Mouse (Mus musculus) liver, embryonic 15.5 days (tissue): ENCODE measurements around the gene Tcte2. TPM values are rescaled to one million over a fixed set of nuclear protein-coding genes. Genes with fewer than 3 reads are reported as not detected.
A peak's percentile ranks its signal among the peaks of the same experiment; 100 is the strongest.

ENCODE experiments used
- ATAC-seq: fragments of 200-750 bp; cut with Nextera tagmentation; 2 replicates; pipeline ENCODE4 v1.8.0; 2017; ENCODE audit warnings: moderate number of reproducible peaks, mild to moderate bottlenecking, moderate library complexity; ENCODE audit not compliant: insufficient read depth
- H3K27ac ChIP-seq: fragments of 300-500 bp; sonication (generic); replicated peaks from 2 replicates; pipeline ENCODE4 v1.5.1; 2015; ENCODE audit warnings: mild to moderate bottlenecking, inconsistent platforms
- H3K27me3 ChIP-seq: fragments of 300-500 bp; sonication (generic); 2 replicates; pipeline ENCODE4 v1.6.1; 2015; ENCODE audit warnings: mild to moderate bottlenecking, inconsistent platforms
- H3K36me3 ChIP-seq: fragments of 300-500 bp; sonication (generic); replicated peaks from 2 replicates; pipeline ENCODE4 v1.6.1; 2015; ENCODE audit warnings: moderate library complexity, mild to moderate bottlenecking, inconsistent platforms
- H3K4me1 ChIP-seq: fragments of 300-500 bp; sonication (generic); replicated peaks from 2 replicates; pipeline ENCODE4 v1.6.1; 2015; ENCODE audit warnings: inconsistent platforms
- H3K4me2 ChIP-seq: fragments of 300-500 bp; sonication (generic); 2 replicates; pipeline ENCODE4 v1.6.1; 2015; ENCODE audit warnings: moderate library complexity, mild to moderate bottlenecking, inconsistent platforms
- H3K4me3 ChIP-seq: fragments of 300-500 bp; sonication (generic); replicated peaks from 2 replicates; pipeline ENCODE4 v1.5.1; 2015; ENCODE audit warnings: mild to moderate bottlenecking, inconsistent platforms
- H3K9ac ChIP-seq: fragments of 300-500 bp; sonication (generic); 2 replicates; pipeline ENCODE4 v1.6.1; 2015; ENCODE audit warnings: moderate library complexity, mild to moderate bottlenecking, inconsistent platforms
- H3K9me3 ChIP-seq: fragments of 300-500 bp; sonication (generic); replicated peaks from 2 replicates; pipeline ENCODE4 v1.6.1; 2016; ENCODE audit warnings: inconsistent platforms
- WGBS: fragments of 180-500 bp; shearing (Covaris S2); methylation state at CpG from one replicate; pipeline ENCODE4 v1.1.7; 2015; ENCODE audit warnings: mixed read lengths; ENCODE audit not compliant: insufficient replicate concordance; 5-methylcytosine and 5-hydroxymethylcytosine counted together
- polyA plus RNA-seq: library from polyadenylated mRNA; unstranded; fragments of >200 nt; fragmentation: Nextera tagmentation; extraction: Ambion mirVana; gene quantifications from 2 replicates; pipeline ENCODE4 v1.2.1, GENCODE M21; 2015

Tcte2 gene
- polyA plus RNA-seq, 1 experiment from 2014 or later: 0.28 TPM

DNA sequence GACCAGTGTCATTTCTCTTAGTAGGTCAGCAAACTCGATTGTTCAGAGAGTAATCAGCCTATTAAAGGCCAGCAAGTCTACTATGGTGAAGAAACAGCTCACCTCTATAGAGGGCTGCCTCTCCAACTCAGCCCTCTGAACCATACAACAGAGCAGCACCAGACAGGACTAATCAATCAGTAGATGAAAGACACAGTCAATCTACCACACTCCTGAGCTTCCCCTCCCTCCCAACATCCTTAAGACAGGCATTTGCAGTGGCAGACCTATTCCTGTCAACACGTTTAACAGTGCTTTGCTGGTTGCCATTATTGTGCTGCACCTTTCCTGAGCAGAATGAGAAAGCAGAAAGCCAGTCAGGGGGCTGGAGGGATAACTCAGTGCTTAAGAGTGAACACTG is 16.3 kb downstream of the Tcte2 start:
- ATAC-seq: no peak
- peaks cover 11% of the 10 kb centered on the region for H3K4me1 ChIP-seq
- no peak overlapping the region for H3K4me3 ChIP-seq
- H3K27me3 ChIP-seq: peaks cover 3% of the 10 kb centered on the region; the same call in 1 of the 2 replicates
- no peaks in the 10 kb centered on the region for H3K36me3 ChIP-seq
- H3K27ac ChIP-seq: no peak overlapping the region
- no peaks in the 10 kb centered on the region for H3K9me3 ChIP-seq
- H3K4me2 ChIP-seq: no peak overlapping the region
- H3K9ac ChIP-seq: no peak overlapping the region
- WGBS: 31% methylated on average over 2 of the region's 2 CpGs

DNA sequence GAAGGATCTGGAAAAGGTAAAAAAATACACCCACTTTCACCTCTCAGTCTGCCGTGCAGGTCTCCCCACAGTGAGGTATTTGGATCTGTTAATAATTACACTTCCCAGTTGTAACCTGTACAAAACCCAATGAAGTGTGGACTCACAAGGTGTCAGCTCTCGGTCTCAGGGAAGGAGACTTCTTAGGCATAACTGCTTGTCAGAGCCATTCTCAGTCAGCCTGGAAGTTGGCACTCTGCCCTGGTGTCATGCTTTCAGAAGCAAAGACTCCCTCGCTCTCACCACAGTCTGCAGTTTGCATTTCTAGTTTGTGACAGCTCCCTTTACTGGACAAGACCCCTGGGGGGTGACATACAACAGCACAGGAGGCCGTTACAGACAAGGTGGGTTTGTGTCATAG is 16.8 kb downstream of the Tcte2 start:
- no peak overlapping the region for H3K9ac ChIP-seq
- no peak for ATAC-seq
- peaks cover 3% of the 10 kb centered on the region; the same call in 1 of the 2 replicates for H3K27me3 ChIP-seq
- H3K9me3 ChIP-seq: no peaks in the 10 kb centered on the region
- no peak overlapping the region for H3K27ac ChIP-seq
- WGBS: 48% methylated on average over 4 of the region's 4 CpGs
- H3K4me3 ChIP-seq: no peak overlapping the region
- H3K36me3 ChIP-seq: no peaks in the 10 kb centered on the region
- no peak overlapping the region for H3K4me2 ChIP-seq
- H3K4me1 ChIP-seq: peaks cover 11% of the 10 kb centered on the region

DNA sequence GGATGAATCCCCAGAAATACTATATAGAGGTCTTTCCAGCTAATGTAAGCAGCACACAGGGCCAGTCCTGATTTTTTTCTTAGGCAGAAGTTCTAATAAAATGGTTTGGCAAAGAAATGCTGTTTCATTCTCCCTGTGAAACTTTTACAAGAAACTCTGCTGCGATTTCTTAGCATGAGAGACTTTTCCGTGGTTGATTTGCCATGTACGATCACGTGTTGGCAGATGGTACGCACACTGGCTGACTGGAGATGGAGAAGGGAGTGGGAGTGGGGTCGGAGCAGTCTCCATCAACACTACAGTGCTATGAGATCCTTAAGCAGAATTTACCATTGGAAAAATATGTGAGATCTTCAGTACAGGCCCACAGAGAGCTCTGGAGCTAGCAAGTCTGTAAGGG is 17.4 kb downstream of the Tcte2 start:
- peaks cover 11% of the 10 kb centered on the region for H3K4me1 ChIP-seq
- H3K4me2 ChIP-seq: no peak overlapping the region
- H3K9ac ChIP-seq: no peak overlapping the region
- H3K36me3 ChIP-seq: no peaks in the 10 kb centered on the region
- no peak overlapping the region; the same call in 1 of the 2 replicates for H3K27ac ChIP-seq
- WGBS: 63% methylated on average over 6 of the region's 6 CpGs
- H3K9me3 ChIP-seq: no peaks in the 10 kb centered on the region
- no peak for ATAC-seq
- no peak overlapping the region for H3K4me3 ChIP-seq
- peaks cover 3% of the 10 kb centered on the region; the same call in 1 of the 2 replicates for H3K27me3 ChIP-seq

DNA sequence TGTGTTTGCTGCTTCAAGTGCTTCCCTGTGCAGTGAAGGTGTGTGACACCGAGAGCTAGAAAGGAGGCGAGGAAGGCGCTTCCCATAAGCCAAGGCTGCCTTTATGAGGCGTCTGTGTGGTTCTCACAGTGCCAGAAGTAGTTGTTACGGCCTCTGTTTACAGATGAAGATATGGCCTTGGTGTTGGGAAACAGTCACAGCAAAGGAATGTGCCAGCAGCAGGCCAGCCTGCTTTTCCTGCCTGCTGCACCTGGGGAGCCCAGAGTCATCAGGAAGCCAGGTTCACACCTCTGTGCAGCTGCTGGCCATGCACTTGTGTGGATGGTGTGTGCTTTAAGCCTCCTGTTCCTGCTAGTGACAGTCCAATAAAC is 17.9 kb downstream of the Tcte2 start:
- Histone ChIP-seq H3K4me1 (peaks cover 11% of the 10 kb centered on the region), H3K9me3 (no peaks in the 10 kb centered on the region), H3K4me2 (no peak overlapping the region), H3K27me3 (peaks cover 3% of the 10 kb centered on the region; the same call in 1 of the 2 replicates), H3K9ac (no peak overlapping the region), H3K36me3 (no peaks in the 10 kb centered on the region), H3K27ac (no peak overlapping the region; the same call in 1 of the 2 replicates), H3K4me3 (no peak overlapping the region)
- 37% methylated on average over 5 of the region's 5 CpGs for WGBS
- ATAC-seq: peak; percentile 37; the same call in 1 of the 2 replicates

DNA sequence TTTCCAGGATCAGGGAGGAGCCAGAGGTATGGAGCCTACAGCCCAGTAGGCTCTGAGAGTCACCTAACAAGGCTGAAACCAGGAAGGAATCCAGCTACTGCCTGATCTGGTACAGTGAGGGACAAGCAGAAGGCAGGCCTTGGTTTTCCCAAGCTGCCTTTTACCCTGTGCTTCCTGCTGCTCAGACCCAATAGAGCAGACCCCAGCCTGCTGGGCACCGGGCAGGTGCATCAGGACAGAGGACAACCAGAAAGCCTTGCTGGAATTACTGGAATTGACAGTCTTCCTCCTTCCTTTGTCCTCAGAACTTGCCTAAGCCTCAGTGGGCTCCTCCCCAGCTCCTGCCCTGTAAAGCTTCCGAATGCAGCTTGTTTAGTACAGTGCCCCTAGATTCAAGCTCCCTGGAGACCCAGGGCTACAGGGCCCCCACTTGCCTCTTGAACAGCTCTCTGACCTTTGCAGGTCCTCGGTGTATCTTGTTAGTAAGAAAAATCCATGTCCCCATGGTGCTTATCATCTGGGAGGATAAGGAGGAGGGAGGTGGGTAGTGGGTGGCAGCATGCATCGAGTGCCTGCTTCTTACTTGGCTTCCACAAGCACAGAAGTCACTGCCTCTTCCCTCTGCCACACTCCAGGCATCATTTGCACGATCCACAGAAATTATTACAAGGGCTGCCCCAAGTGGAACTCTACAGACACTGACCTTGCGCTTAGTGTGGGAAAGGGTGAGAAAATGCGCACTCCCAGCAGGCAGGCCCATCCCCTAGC is 18.5 kb downstream of the Tcte2 start:
- no peak overlapping the region for H3K4me3 ChIP-seq
- 39% methylated on average over 7 of the region's 7 CpGs for WGBS
- peaks cover 3% of the 10 kb centered on the region; the same call in 1 of the 2 replicates for H3K27me3 ChIP-seq
- no peak overlapping the region for H3K4me2 ChIP-seq
- no peak for ATAC-seq
- H3K27ac ChIP-seq: no peak overlapping the region
- no peak overlapping the region for H3K9ac ChIP-seq
- peaks cover 11% of the 10 kb centered on the region for H3K4me1 ChIP-seq
- no peaks in the 10 kb centered on the region for H3K9me3 ChIP-seq
- H3K36me3 ChIP-seq: no peaks in the 10 kb centered on the region

DNA sequence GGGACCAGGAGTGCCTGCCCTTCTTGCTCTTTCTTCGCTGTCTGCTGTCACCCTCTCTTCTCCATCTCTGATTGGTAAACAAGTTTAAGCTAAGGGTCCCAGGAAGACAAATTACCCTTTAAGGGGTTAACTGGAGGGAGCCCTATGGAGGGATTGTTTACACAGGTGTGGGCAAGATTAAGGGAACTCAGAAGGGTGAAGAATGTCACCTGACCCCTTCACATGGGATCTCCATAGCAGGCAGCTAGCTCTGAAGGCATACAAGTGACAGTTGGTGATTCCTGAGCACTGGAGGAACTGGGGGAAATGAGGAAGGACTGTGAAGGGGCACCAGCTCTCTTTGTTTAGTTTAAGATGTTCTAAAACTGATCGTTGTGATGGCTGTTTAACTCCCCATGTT is 19.3 kb downstream of the Tcte2 start:
- no peaks in the 10 kb centered on the region for H3K9me3 ChIP-seq
- 0 out of 2 replicates have a peak, but pooled peaks cover 3% of the 10 kb centered on the region for H3K27me3 ChIP-seq
- no peaks in the 10 kb centered on the region for H3K36me3 ChIP-seq
- no peak overlapping the region for H3K4me2 ChIP-seq
- ATAC-seq: no peak
- no peak overlapping the region for H3K9ac ChIP-seq
- H3K4me3 ChIP-seq: no peak overlapping the region
- 25% methylated on average over 2 of the region's 2 CpGs for WGBS
- peaks cover 11% of the 10 kb centered on the region for H3K4me1 ChIP-seq
- no peak overlapping the region for H3K27ac ChIP-seq

DNA sequence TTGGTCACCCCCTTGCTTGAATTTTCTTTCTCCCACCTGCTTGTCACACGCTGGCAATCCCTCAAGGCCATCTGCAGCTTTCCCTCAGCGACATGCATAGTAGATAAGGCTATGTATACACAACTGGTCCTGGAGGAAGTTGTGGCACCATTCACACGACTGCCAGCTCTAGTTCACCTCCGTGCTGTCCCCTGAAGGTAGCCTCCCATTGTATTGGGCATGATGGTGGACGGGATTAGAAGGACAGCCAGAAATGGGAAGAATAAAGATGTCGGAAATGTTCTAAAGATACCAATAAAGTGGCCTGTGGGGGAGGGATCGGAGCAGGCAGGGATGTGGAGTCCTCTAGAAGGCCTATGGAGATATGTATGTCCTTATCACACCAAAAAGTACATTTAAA is 20.0 kb downstream of the Tcte2 start:
- H3K36me3 ChIP-seq: no peaks in the 10 kb centered on the region
- H3K4me2 ChIP-seq: no peak overlapping the region
- 20% methylated on average over 7 of the region's 7 CpGs for WGBS
- ATAC-seq: no peak
- no peak overlapping the region for H3K4me3 ChIP-seq
- H3K9me3 ChIP-seq: no peaks in the 10 kb centered on the region
- H3K27me3 ChIP-seq: 0 out of 2 replicates have a peak, but pooled peaks cover 3% of the 10 kb centered on the region
- H3K9ac ChIP-seq: no peak overlapping the region
- H3K4me1 ChIP-seq: peaks cover 11% of the 10 kb centered on the region
- no peak overlapping the region for H3K27ac ChIP-seq

DNA sequence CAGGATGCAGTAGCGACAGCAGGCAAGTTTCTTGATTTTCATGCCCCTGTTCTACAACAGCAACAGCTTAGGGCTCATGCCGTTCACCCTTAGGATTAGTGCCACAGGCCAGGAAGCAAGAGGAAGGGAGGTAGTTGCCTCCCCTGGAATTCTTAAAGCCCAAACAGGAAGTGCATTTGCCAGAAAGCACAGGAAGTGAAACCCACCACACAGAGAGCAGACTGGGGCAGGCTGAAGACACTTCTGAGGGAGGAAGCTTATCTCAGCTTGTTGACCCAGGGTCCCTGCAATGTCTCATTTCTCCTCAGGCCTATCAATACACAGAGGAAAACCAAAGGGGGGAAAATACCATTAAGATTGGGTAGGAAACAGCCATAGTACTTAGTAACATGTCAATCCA is 20.8 kb downstream of the Tcte2 start:
- H3K4me1 ChIP-seq: peaks cover 11% of the 10 kb centered on the region
- H3K4me2 ChIP-seq: no peak overlapping the region
- no peak overlapping the region for H3K4me3 ChIP-seq
- no peaks in the 10 kb centered on the region for H3K9me3 ChIP-seq
- H3K27me3 ChIP-seq: 0 out of 2 replicates have a peak, but pooled peaks cover 3% of the 10 kb centered on the region
- no peaks in the 10 kb centered on the region for H3K36me3 ChIP-seq
- H3K9ac ChIP-seq: no peak overlapping the region
- no peak overlapping the region for H3K27ac ChIP-seq
- WGBS: 8% methylated on average over 2 of the region's 2 CpGs
- ATAC-seq: no peak

DNA sequence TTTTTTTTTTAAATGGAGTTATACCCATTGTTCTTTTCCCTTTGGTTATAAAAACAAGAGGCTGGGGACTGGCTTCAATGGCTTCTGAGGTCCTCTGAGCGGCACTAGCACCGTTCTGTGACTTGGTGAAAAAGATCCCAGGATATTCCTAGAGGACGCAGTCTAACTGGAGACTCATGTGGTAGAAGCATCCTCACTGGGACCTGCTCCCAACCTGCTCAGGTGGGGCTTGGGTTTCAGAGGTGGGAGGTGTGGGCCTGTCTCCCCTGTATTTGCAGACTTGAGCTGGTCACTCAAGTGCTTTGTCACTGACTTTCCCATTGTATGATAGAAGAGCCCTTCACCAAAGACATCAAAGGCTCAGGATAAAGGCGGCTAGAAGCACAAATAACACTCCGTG is 21.6 kb downstream of the Tcte2 start:
- H3K9ac ChIP-seq: no peak overlapping the region
- H3K27me3 ChIP-seq: 0 out of 2 replicates have a peak, but pooled peaks cover 3% of the 10 kb centered on the region
- H3K4me2 ChIP-seq: no peak overlapping the region
- H3K9me3 ChIP-seq: no peaks in the 10 kb centered on the region
- no peak overlapping the region for H3K4me3 ChIP-seq
- H3K36me3 ChIP-seq: no peaks in the 10 kb centered on the region
- 56% methylated on average over 5 of the region's 5 CpGs for WGBS
- no peak overlapping the region for H3K27ac ChIP-seq
- no peak for ATAC-seq
- peaks cover 11% of the 10 kb centered on the region for H3K4me1 ChIP-seq

DNA sequence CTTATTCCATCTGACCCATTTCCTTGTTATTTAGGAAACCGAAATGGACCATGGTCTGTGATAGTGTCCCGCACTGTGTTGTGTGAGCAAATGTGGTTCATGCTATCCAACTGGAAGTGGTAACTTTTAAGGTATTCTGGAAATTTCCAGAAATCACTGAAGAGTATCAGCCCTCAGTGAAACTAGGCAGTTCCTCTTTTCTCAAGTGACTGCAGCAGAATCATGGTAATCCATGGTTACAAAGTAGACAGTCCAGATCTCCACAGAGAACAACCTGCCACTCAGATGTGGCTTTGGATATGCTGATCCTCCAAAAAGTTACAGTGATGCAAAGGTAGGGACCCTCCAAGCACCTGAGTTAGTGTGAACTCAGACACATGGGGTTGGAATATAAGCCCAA is 22.7 kb downstream of the Tcte2 start:
- Histone ChIP-seq H3K4me1 (peaks cover 11% of the 10 kb centered on the region), H3K27ac (no peak overlapping the region), H3K9me3 (no peaks in the 10 kb centered on the region), H3K27me3 (0 out of 2 replicates have a peak, but pooled peaks cover 3% of the 10 kb centered on the region), H3K4me3 (no peak overlapping the region), H3K4me2 (no peak overlapping the region), H3K9ac (no peak overlapping the region), H3K36me3 (no peaks in the 10 kb centered on the region)
- no peak for ATAC-seq
- 66% methylated on average over 2 of the region's 2 CpGs for WGBS

DNA sequence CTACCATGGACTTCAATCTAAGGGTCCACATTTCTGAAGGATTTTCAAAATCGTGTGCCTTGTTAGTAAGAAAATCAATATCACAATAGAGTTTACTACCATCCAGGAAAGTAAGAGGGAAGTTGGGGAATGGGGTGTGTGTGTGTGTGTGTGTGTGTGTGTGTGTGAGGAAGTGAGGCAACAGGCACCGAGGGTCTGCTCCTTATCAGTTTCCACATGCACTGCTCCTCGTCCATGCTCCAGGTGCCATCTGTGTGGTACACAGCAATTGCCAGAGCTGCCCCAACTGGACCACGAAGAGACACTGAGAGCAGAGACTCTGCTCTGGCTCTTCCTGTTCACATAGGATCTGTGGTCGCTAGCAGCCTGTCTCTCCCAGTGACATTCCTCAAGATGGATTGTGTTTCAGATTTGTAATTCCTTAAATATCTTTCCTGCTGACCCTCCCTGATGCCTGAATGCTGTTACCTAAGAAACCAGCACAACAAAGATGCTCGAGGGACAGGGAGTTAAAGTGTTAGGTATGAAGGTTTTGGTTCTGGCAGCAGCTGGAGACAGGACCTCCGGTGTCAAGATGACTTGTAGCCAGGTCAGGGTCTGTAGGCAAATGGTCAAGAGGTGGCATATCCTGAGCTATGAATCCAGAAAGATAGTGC is 23.4 kb downstream of the Tcte2 start:
- H3K36me3 ChIP-seq: no peaks in the 10 kb centered on the region
- H3K27ac ChIP-seq: no peak overlapping the region

More for the DNA sequence above, 23.4 kb downstream of the Tcte2 start:
- Histone ChIP-seq H3K4me2 (no peak overlapping the region), H3K9ac (no peak overlapping the region), H3K27me3 (0 out of 2 replicates have a peak, but pooled peaks cover 2% of the 10 kb centered on the region), H3K4me1 (peaks cover 8% of the 10 kb centered on the region), H3K9me3 (no peaks in the 10 kb centered on the region), H3K4me3 (no peak overlapping the region)
- ATAC-seq: no peak
- 18% methylated on average over 7 of the region's 7 CpGs for WGBS
